Mouse (Mus musculus) cerebellum, postnatal 14 days (tissue): ENCODE data around the gene Mpp3.
A peak's percentile ranks its signal among the peaks of the same experiment; 100 is the strongest.

Source experiments
- DNase-seq, 2 experiments: peaks; one replicate each; pipeline ENCODE4 v3.0.0; 2021; ENCODE audit warnings: mixed read lengths in 2 of 2

Mpp3 gene

GRCm38 (mm10) chr11:101973496-101973895, 54.8 kb downstream of the Mpp3 start:
- DNase-seq = no peak

GRCm38 (mm10) chr11:101972651-101973050, 55.6 kb downstream of the Mpp3 start:
- DNase-seq = no peak

- no peak for DNase-seq
Observed at GRCm38 (mm10) chr11:101972097-101972496, 56.2 kb downstream of the Mpp3 start.

- peak in 1 of 2 experiments; percentile 49 for DNase-seq
Observed at GRCm38 (mm10) chr11:101971410-101971809, 56.9 kb downstream of the Mpp3 start.

GRCm38 (mm10) chr11:101969835-101970234, 58.4 kb downstream of the Mpp3 start:
- no peak for DNase-seq

GRCm38 (mm10) chr11:101968791-101969190, 59.5 kb downstream of the Mpp3 start:
- DNase-seq = peak; percentile 92 to 94

- peak; percentile 39 to 41 for DNase-seq
Observed at GRCm38 (mm10) chr11:101968311-101968710, 60.0 kb downstream of the Mpp3 start.

GRCm38 (mm10) chr11:101966965-101967614, 61.2 kb downstream of the Mpp3 start, which contains the start of gene Sost:
TSS of gene Sost (minus strand) at chr11:101967015.
- DNase-seq = no peak

- DNase-seq = no peak
Observed at GRCm38 (mm10) chr11:101965553-101965952, 62.7 kb downstream of the Mpp3 start.

- no peak for DNase-seq
Observed at GRCm38 (mm10) chr11:101964647-101965046, 63.6 kb downstream of the Mpp3 start.

GRCm38 (mm10) chr11:101963473-101964291, 64.6 kb downstream of the Mpp3 start:
- DNase-seq = peak; percentile 64 to 66

- peak in 1 of 2 experiments; percentile 36 for DNase-seq
Observed at GRCm38 (mm10) chr11:101963043-101963442, 65.2 kb downstream of the Mpp3 start.

- no peak for DNase-seq
Observed at GRCm38 (mm10) chr11:101957476-101957875, 70.8 kb downstream of the Mpp3 start.

- no peak for DNase-seq
Observed at GRCm38 (mm10) chr11:101953441-101953840, 74.8 kb downstream of the Mpp3 start.

- no peak for DNase-seq
Observed at GRCm38 (mm10) chr11:101952541-101953341, 75.5 kb downstream of the Mpp3 start.

- DNase-seq = peak; percentile 28 to 48
Observed at GRCm38 (mm10) chr11:101950021-101950420, 78.2 kb downstream of the Mpp3 start.
